Mouse (Mus musculus) liver, postnatal 0 days (tissue): ENCODE data around the gene Ralgapa2.

ENCODE experiments used
- CTCF ChIP-seq: sonication (generic); IDR thresholded peaks from 2 replicates; pipeline ENCODE4 v1.5.1; 2016; ENCODE audit warnings: antibody characterized with exemption, low read depth
- EP300 ChIP-seq: IDR thresholded peaks from 2 replicates; pipeline ENCODE4 v1.6.1; 2016; ENCODE audit warnings: antibody characterized with exemption, low read depth, mild to moderate bottlenecking

DNA sequence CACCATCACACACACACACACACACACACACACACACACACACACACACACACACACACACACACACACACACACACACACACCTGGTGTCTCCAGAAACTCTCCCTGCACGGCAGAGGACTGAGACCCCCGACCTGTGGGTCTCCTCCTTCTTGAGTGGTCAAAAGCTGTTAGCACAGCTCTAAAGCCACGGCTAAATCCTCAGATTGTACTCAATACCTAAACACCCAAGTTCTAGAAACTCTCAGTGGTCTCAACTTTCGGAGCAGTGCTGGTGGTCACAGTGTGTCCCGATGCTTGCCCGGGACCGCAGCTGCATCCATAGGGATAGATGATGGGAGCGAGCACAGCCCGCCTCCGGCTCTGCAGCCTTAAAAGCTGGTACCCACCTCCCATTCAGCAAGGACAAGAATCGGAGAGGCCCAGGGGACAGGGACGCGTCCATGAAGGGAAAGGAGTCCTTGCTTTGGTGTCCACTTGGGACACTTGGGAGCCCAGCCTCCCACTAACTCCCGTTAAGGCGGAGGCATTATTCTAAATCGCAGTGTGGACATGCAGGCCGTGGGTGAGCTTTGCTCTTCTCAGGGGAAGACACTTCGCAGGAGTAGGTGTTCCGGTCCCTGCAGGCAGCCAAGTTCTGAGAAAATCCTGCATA is 293.1 kb downstream of the Ralgapa2 start:
- TF ChIP-seq CTCF (no peak), EP300 (no peak)
